Mouse (Mus musculus) testis, adult 2 months (tissue): ENCODE data around the gene Fbxl7.

Experiments
- CTCF ChIP-seq: fragments of 200-500 bp; IDR thresholded peaks from 2 replicates; pipeline ENCODE4 v1.5.1; 2012; ENCODE audit warnings: low read depth, mild to moderate bottlenecking, inconsistent platforms, low read length, moderate library complexity; ENCODE audit not compliant: control insufficient read depth, insufficient read depth, insufficient replicate concordance
- POLR2A ChIP-seq: fragments of 200-500 bp; IDR thresholded peaks from 2 replicates; pipeline ENCODE4 v1.6.1; 2012; ENCODE audit warnings: low read depth, mild to moderate bottlenecking, inconsistent platforms, low read length, moderate library complexity; ENCODE audit not compliant: control insufficient read depth

DNA sequence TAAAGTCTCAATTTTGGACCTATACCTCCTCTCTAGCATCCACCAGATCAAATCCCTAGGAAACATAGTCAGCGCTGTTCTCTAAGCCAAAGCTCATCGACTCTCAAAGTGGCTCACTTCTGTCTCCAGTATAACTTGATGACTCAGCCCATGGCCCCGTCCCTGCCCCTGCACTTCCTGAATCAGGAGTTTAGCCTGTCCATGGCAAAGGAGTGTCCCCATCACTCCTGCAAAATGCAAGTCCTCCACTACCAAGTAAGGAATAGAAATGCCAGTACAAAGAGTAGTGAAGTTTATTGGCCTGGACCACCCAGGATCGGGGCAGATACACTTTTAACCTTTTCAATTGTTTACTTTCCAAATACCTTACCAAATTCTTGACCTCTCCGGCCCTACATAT, 91.3 kb downstream of the Fbxl7 start:
- TF ChIP-seq CTCF (no peak), POLR2A (no peak)
